Mouse (Mus musculus): Measurements from ENCODE around the gene Kdm2a. TPM values are rescaled to one million over a fixed set of nuclear protein-coding genes. Genes with fewer than 3 reads are reported as not detected.

Kdm2a gene
- total and polyA plus RNA-seq, 3 experiments, result 17.3 to 51.9 (median 23.1) TPM

- Histone ChIP-seq H3K27me3 (replicated peaks) (no peaks in the 10 kb centered on the region), H3K79me2 (replicated peaks; ENCODE audit: control insufficient read depth, extremely low read depth, insufficient read depth, poor library complexity, severe bottlenecking) (peaks cover 39% of the 10 kb centered on the region), H3K9me3 (replicated peaks; ENCODE audit: low read length) (no peaks in the 10 kb centered on the region), H3K27ac (ENCODE audit: insufficient read depth, low read depth) (no peak overlapping the region), H3K9ac (ENCODE audit: insufficient read depth, low read depth) (no peak overlapping the region), H3K4me2 (ENCODE audit: insufficient read depth, low read depth, poor library complexity, severe bottlenecking) (no peak overlapping the region), H3K4me1 (ENCODE audit: control insufficient read depth in 1 of 2, insufficient read depth in 2 of 2) (peaks cover 0 to 27% of the 10 kb centered on the region in 2 experiments; a peak in 2 of 4 replicates), H3K4me3 (replicated peaks in 1 of 3; ENCODE audit: low read depth in 2 of 3, low read length in 2 of 3, poor library complexity in 1 of 3) (no peak overlapping the region), H3K36me3 (replicated peaks in 1 of 2; ENCODE audit: control insufficient read depth in 1 of 2, insufficient read depth in 1 of 2, low read length in 1 of 2) (peaks cover 56 to 75% of the 10 kb centered on the region in 2 experiments)
- DNase-seq (ENCODE audit: extremely low read depth), result no peak
- dilution Hi-C loops (cut with MboI; ENCODE audit: extremely low pct_ligation_motif_present, extremely low pct_unique_long_range_greater_than_20kb, low sequenced_read_pairs), result no loop called here
- TF ChIP-seq EP300 (IDR thresholded peaks at IDR 0.05; ENCODE audit: low read length) (no peak), RCOR1 (conservative IDR thresholded peaks at IDR 0.05; ENCODE audit: low read depth, low read length) (no peak), TBP (conservative IDR thresholded peaks at IDR 0.05; ENCODE audit: low read depth, low read length) (no peak), TCF12 (IDR thresholded peaks at IDR 0.05; ENCODE audit: low read depth, low read length) (no peak), ZMIZ1 (IDR thresholded peaks at IDR 0.05; ENCODE audit: low read depth, low read length) (no peak), RAD21 (IDR thresholded peaks at IDR 0.05; ENCODE audit: low read depth, low read length) (no peak), CTCF (conservative IDR thresholded peaks at IDR 0.05 in 1 of 2, IDR thresholded peaks at IDR 0.05 in 1 of 2; ENCODE audit: low read depth in 2 of 2, low read length in 2 of 2) (no peak), ZKSCAN1 (IDR thresholded peaks at IDR 0.05; ENCODE audit: borderline replicate concordance, low read depth, low read length) (no peak), PAX5 (IDR thresholded peaks at IDR 0.05; ENCODE audit: low read length) (no peak), SMC3 (IDR thresholded peaks at IDR 0.05; ENCODE audit: low read depth, low read length) (no peak), MEF2A (IDR thresholded peaks at IDR 0.05; ENCODE audit: borderline replicate concordance, low read depth, low read length) (no peak), CHD2 (IDR thresholded peaks at IDR 0.05; ENCODE audit: low read length) (no peak), JUN (IDR thresholded peaks at IDR 0.05; ENCODE audit: insufficient read depth, low read depth, low read length) (no peak), E2F4 (IDR thresholded peaks at IDR 0.05; ENCODE audit: insufficient replicate concordance, low read depth, low read length) (no peak), GABPA (IDR thresholded peaks at IDR 0.05; ENCODE audit: insufficient replicate concordance, low read depth, low read length) (no peak), IRF4 (IDR thresholded peaks at IDR 0.05; ENCODE audit: low read depth, low read length) (no peak), CHD1 (IDR thresholded peaks at IDR 0.05; ENCODE audit: low read depth, low read length) (no peak), MAX (IDR thresholded peaks at IDR 0.05; ENCODE audit: low read length) (no peak), JUND (conservative IDR thresholded peaks at IDR 0.05; ENCODE audit: low read depth, low read length) (no peak), USF1 (IDR thresholded peaks at IDR 0.05; ENCODE audit: low read depth, low read length) (no peak)
- in situ Hi-C loops (cut with MboI; ENCODE audit: low pct_ligation_motif_present, low pct_unique_long_range_greater_than_20kb, low sequenced_read_pairs), result no loop called here
Measured at GRCm38 (mm10) chr19:4328737-4329304, 69.3 kb downstream of the Kdm2a start.

DNA sequence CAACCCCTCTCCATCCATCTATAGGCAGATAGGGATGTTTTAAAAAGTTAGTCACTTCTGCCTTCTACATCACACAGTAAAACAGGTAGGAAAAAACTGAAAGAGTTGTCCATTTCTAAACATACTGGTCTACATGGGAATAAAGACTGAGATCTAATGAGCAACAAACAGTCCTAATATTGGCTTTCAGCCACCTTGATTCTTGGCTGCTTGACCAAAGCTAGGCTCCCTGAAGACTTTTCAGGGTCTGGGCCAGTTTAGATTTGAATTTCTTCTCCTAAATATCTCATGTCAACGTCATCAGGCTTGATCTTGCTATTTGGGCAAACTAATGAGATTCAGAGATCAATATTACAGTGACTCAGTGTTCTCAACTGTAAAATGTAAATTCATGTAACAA, 71.2 kb downstream of the Kdm2a start:
- Histone ChIP-seq H3K79me2 (replicated peaks; ENCODE audit: control insufficient read depth, extremely low read depth, insufficient read depth, poor library complexity, severe bottlenecking) (peaks cover 25% of the 10 kb centered on the region), H3K27me3 (replicated peaks) (no peaks in the 10 kb centered on the region), H3K9me3 (replicated peaks; ENCODE audit: low read length) (no peaks in the 10 kb centered on the region), H3K4me2 (ENCODE audit: insufficient read depth, low read depth, poor library complexity, severe bottlenecking) (no peak overlapping the region), H3K9ac (ENCODE audit: insufficient read depth, low read depth) (no peak overlapping the region), H3K36me3 (replicated peaks in 1 of 2; ENCODE audit: control insufficient read depth in 1 of 2, insufficient read depth in 1 of 2, low read length in 1 of 2) (peaks cover 71 to 93% of the 10 kb centered on the region in 2 experiments), H3K27ac (ENCODE audit: insufficient read depth, low read depth) (no peak overlapping the region), H3K4me3 (replicated peaks in 1 of 3; ENCODE audit: low read depth in 2 of 3, low read length in 2 of 3, poor library complexity in 1 of 3) (no peak overlapping the region), H3K4me1 (ENCODE audit: control insufficient read depth in 1 of 2, insufficient read depth in 2 of 2) (peaks cover 0 to 33% of the 10 kb centered on the region in 2 experiments; a peak in 2 of 4 replicates)
- no peak for DNase-seq (ENCODE audit: extremely low read depth)
- in situ Hi-C loops (cut with MboI; ENCODE audit: low pct_ligation_motif_present, low pct_unique_long_range_greater_than_20kb, low sequenced_read_pairs) (no loop called here), dilution Hi-C loops (cut with MboI; ENCODE audit: extremely low pct_ligation_motif_present, extremely low pct_unique_long_range_greater_than_20kb, low sequenced_read_pairs) (no loop called here)
- no peak for TF ChIP-seq POLR2AphosphoS2 (IDR thresholded peaks at IDR 0.05; ENCODE audit: low read depth, low read length)
- TF ChIP-seq RCOR1 (conservative IDR thresholded peaks at IDR 0.05; ENCODE audit: low read depth, low read length), result no peak
- TF ChIP-seq BHLHE40 (IDR thresholded peaks at IDR 0.05; ENCODE audit: low read depth, low read length), result no peak
- no peak for TF ChIP-seq USF1 (IDR thresholded peaks at IDR 0.05; ENCODE audit: low read depth, low read length)
- TF ChIP-seq ZNF384 (IDR thresholded peaks at IDR 0.05; ENCODE audit: low read depth, low read length), result no peak
- TF ChIP-seq MEF2A (IDR thresholded peaks at IDR 0.05; ENCODE audit: borderline replicate concordance, low read depth, low read length), result no peak
- no peak for TF ChIP-seq ZKSCAN1 (IDR thresholded peaks at IDR 0.05; ENCODE audit: borderline replicate concordance, low read depth, low read length)
- no peak for TF ChIP-seq ZC3H11A (IDR thresholded peaks at IDR 0.05; ENCODE audit: low read depth, low read length)
- no peak for TF ChIP-seq ZMIZ1 (IDR thresholded peaks at IDR 0.05; ENCODE audit: low read depth, low read length)
- no peak for TF ChIP-seq ETS1 (conservative IDR thresholded peaks at IDR 0.05; ENCODE audit: low read depth, low read length)
- no peak for TF ChIP-seq MAFK (IDR thresholded peaks at IDR 0.05; ENCODE audit: insufficient replicate concordance, low read length)
- TF ChIP-seq SMC3 (IDR thresholded peaks at IDR 0.05; ENCODE audit: low read depth, low read length), result no peak
- no peak for TF ChIP-seq USF2 (conservative IDR thresholded peaks at IDR 0.05; ENCODE audit: low read depth, low read length)
- TF ChIP-seq UBTF (IDR thresholded peaks at IDR 0.05; ENCODE audit: low read depth, low read length), result no peak
- no peak for TF ChIP-seq JUND (conservative IDR thresholded peaks at IDR 0.05; ENCODE audit: low read depth, low read length)
- no peak for TF ChIP-seq ELF1 (IDR thresholded peaks at IDR 0.05; ENCODE audit: low read depth, low read length)
